In genomic region chr10:128396716-128397264, GRCm38 (mm10) we compare ENCODE assay signal across 19 mouse cellular contexts. TPM values are rescaled to one million over a fixed set of nuclear protein-coding genes. Genes with fewer than 3 reads are reported as not detected.
DNase-seq lines count a peak whose midpoint lies in the region; ATAC-seq and TF ChIP-seq lines count a peak whose summit lies in the region.
"Had no signal": no experiment of that assay in that cellular context is flagged by ENCODE, and none has a peak within 500 bp of the region (broad histone marks: within the 10 kb centered on the region; RNA-seq: fewer than 3 reads in every experiment).

No protein-coding gene starts in this region.

- peaks cover 10% of the 10 kb centered on the region for H3K36me3 ChIP-seq in liver, embryonic 11.5 days (ENCODE audit: control insufficient read depth, insufficient read depth, low read length)
- peaks cover 7% of the 10 kb centered on the region; the same call in 1 of the 2 replicates for H3K36me3 ChIP-seq in stomach, postnatal 0 days (ENCODE audit: control insufficient read depth, insufficient read depth, low read length)

- H3K9ac ChIP-seq in liver, embryonic 11.5 days (ENCODE audit: low read depth, low read length) = no peak overlapping the region
- H3K9ac ChIP-seq in stomach, postnatal 0 days (ENCODE audit: low read length) = 0 out of 2 replicates have a peak overlapping the region, but pooled peaks have one; percentile 18
- H3K9ac ChIP-seq: heart, embryonic 13.5 days had no signal

- H3K4me2 ChIP-seq in liver, embryonic 11.5 days = no peak overlapping the region
- no peak overlapping the region for H3K4me2 ChIP-seq in stomach, postnatal 0 days (replicated peaks; ENCODE audit: low read depth)
- H3K4me2 ChIP-seq: heart, embryonic 13.5 days had no signal

- H3K4me1 ChIP-seq in liver, embryonic 11.5 days (replicated peaks; ENCODE audit: control insufficient read depth, insufficient read depth, low read length) = peaks cover 17% of the 10 kb centered on the region
- H3K4me1 ChIP-seq in stomach, postnatal 0 days (replicated peaks; ENCODE audit: control insufficient read depth, insufficient read depth) = no peaks in the 10 kb centered on the region

- no peaks in the 10 kb centered on the region for H3K9me3 ChIP-seq in liver, embryonic 11.5 days (ENCODE audit: control insufficient read depth, low read length)
- H3K9me3 ChIP-seq in stomach, postnatal 0 days (ENCODE audit: control insufficient read depth, low read length) = no peaks in the 10 kb centered on the region
- H3K9me3 ChIP-seq: heart, embryonic 13.5 days had no signal

- TF ChIP-seq EP300 in stomach, postnatal 0 days (optimal IDR thresholded peaks at IDR 0.05) = no peak

- H3K27me3 ChIP-seq in liver, embryonic 11.5 days (replicated peaks; ENCODE audit: control insufficient read depth, insufficient read depth, low read length) = no peaks in the 10 kb centered on the region
- no peaks in the 10 kb centered on the region for H3K27me3 ChIP-seq in stomach, postnatal 0 days (ENCODE audit: control insufficient read depth, insufficient read depth, low read length)
- H3K27me3 ChIP-seq: CH12.LX; heart, embryonic 13.5 days had no signal

- H3K27ac ChIP-seq in liver, embryonic 11.5 days (ENCODE audit: low read depth, low read length) = peak overlapping the region; percentile 17; the same call in 1 of the 2 replicates
- no peak overlapping the region for H3K27ac ChIP-seq in stomach, postnatal 0 days (replicated peaks)
- H3K27ac ChIP-seq: gastrocnemius, adult 2 months; heart, embryonic 13.5 days had no signal

- TF ChIP-seq CTCF in stomach, postnatal 0 days (IDR thresholded peaks at IDR 0.05; ENCODE audit: low read depth) = no peak

- H3K4me3 ChIP-seq in liver, embryonic 11.5 days (ENCODE audit: low read depth, low read length) = no peak overlapping the region
- H3K4me3 ChIP-seq in stomach, postnatal 0 days (ENCODE audit: low read depth, low read length) = no peak overlapping the region
- H3K4me3 ChIP-seq: gastrocnemius, adult 2 months; heart, embryonic 13.5 days had no signal

- WGBS in liver, embryonic 11.5 days = 71% methylated on average over 10 of the region's 10 CpGs
- WGBS in stomach, postnatal 0 days = 61% methylated on average over 10 of the region's 10 CpGs

- peak; percentile 15; the same call in 1 of the 2 replicates for ATAC-seq in frontal cortex, adult (ENCODE audit: low TSS enrichment)
- ATAC-seq in liver, embryonic 11.5 days (replicated peaks; ENCODE audit: low FRiP score) = no peak
- no peak for ATAC-seq in stomach, postnatal 0 days (ENCODE audit: low FRiP score, low TSS enrichment)
- ATAC-seq in activated CD4-positive, CD25-positive, alpha-beta regulatory T cell, adult 4 months = no peak
- ATAC-seq: forebrain, embryonic 14.5 days had no signal

- no peak for DNase-seq in frontal cortex, postnatal 25 days (ENCODE audit: low spot score in 2 of 2)
- DNase-seq in liver, embryonic 11.5 days (ENCODE audit: low spot score) = peak; percentile 32
- DNase-seq in liver = no peak
- peak; percentile 32 to 46 for DNase-seq in kidney, adult 8-10 months
- DNase-seq in stomach, postnatal 0 days (ENCODE audit: low spot score) = no peak
- no peak for DNase-seq in heart, adult 18-20 months
- DNase-seq: gastrocnemius, adult 2 months; lung, adult 2 months; midbrain, embryonic 14.5 days; right cerebral cortex, postnatal 4 days; thymus, postnatal 4 days had no signal

RNA-seq across cellular contexts. Expression of gene Slc39a5, which starts 4.2 kb away (rescaled TPM):
- 16.5 and 17.6 TPM in 2 replicates for polyA plus RNA-seq in liver, embryonic 11.5 days (2014; fragmentation: Nextera tagmentation; extraction: Ambion mirVana)
- 0.75 and 0.76 TPM in 2 replicates for polyA plus RNA-seq in stomach, postnatal 0 days (2015; fragmentation: Nextera tagmentation; extraction: Ambion mirVana)
- not detected for polyA plus RNA-seq in activated CD4-positive, CD25-positive, alpha-beta regulatory T cell, adult 4 months (2017; shearing (Covaris generic))
- not detected for total RNA-seq in heart, adult 18-20 months (2021)
- total RNA-seq: CH12.LX; gastrocnemius, adult 2 months; granulocyte monocyte progenitor cell, adult 5-6 weeks; hematopoietic stem cell, adult 5-6 weeks; neutrophil, adult 5-6 weeks had no signal
- polyA plus RNA-seq: forebrain, embryonic 14.5 days; lung, adult 2 months; midbrain, embryonic 14.5 days had no signal

RNA-seq across cellular contexts. Expression of gene Nabp2, which starts 14.5 kb away (rescaled TPM):
- polyA plus RNA-seq in liver, embryonic 11.5 days (2014; fragmentation: Nextera tagmentation; extraction: Ambion mirVana) = 101 and 104 TPM in 2 replicates
- polyA plus RNA-seq in stomach, postnatal 0 days (2015; fragmentation: Nextera tagmentation; extraction: Ambion mirVana) = 53.5 and 54.4 TPM in 2 replicates
- polyA plus RNA-seq in activated CD4-positive, CD25-positive, alpha-beta regulatory T cell, adult 4 months (2017; shearing (Covaris generic)) = 10 to 100 TPM; 75.0 to 81.0 TPM
- total RNA-seq in heart, adult 18-20 months (2021) = 10 to 100 TPM; 41.0 to 42.8 TPM

RNA-seq across cellular contexts. Expression of gene Rnf41, which starts 14.7 kb away (rescaled TPM):
- 19.1 and 20.4 TPM in 2 replicates for polyA plus RNA-seq in liver, embryonic 11.5 days (2014; fragmentation: Nextera tagmentation; extraction: Ambion mirVana)
- 18.9 and 20.1 TPM in 2 replicates for polyA plus RNA-seq in stomach, postnatal 0 days (2015; fragmentation: Nextera tagmentation; extraction: Ambion mirVana)
- 10 to 100 TPM; 26.1 to 39.3 TPM for polyA plus RNA-seq in activated CD4-positive, CD25-positive, alpha-beta regulatory T cell, adult 4 months (2017; shearing (Covaris generic))
- total RNA-seq in heart, adult 18-20 months (2021) = 10 to 100 TPM; 16.6 to 17.2 TPM

RNA-seq across cellular contexts. Expression of gene Ankrd52, which starts 19.9 kb away (rescaled TPM):
- 12.2 and 13.4 TPM in 2 replicates for polyA plus RNA-seq in liver, embryonic 11.5 days (2014; fragmentation: Nextera tagmentation; extraction: Ambion mirVana)
- polyA plus RNA-seq in stomach, postnatal 0 days (2015; fragmentation: Nextera tagmentation; extraction: Ambion mirVana) = 2.9 and 4.3 TPM in 2 replicates
- polyA plus RNA-seq in activated CD4-positive, CD25-positive, alpha-beta regulatory T cell, adult 4 months (2017; shearing (Covaris generic)) = 1 to 10 TPM; 2.6 to 4.5 TPM
- 10 to 100 TPM; 38.1 to 40.3 TPM for total RNA-seq in heart, adult 18-20 months (2021)

RNA-seq across cellular contexts. Expression of gene Coq10a, which starts 28.0 kb away (rescaled TPM):
- polyA plus RNA-seq in liver, embryonic 11.5 days (2014; fragmentation: Nextera tagmentation; extraction: Ambion mirVana) = 8.4 and 10.5 TPM in 2 replicates
- 12.9 and 13.8 TPM in 2 replicates for polyA plus RNA-seq in stomach, postnatal 0 days (2015; fragmentation: Nextera tagmentation; extraction: Ambion mirVana)
- polyA plus RNA-seq in activated CD4-positive, CD25-positive, alpha-beta regulatory T cell, adult 4 months (2017; shearing (Covaris generic)) = 10 to 100 TPM; 14.3 to 20.3 TPM
- 100 to 1,000 TPM; 365 to 392 TPM for total RNA-seq in heart, adult 18-20 months (2021)

Comparison
In these comparisons a context has a peak if more than half of its experiments do, and no peak if none do; other contexts are left out.
1. DNase-seq: peak in liver, embryonic 11.5 days (single experiment) and kidney, adult 8-10 months (2 of 2); none in frontal cortex, postnatal 25 days (0 of 2), liver (single experiment), stomach, postnatal 0 days (single experiment) and heart, adult 18-20 months (0 of 2).